In genomic region chr2:30134928-30135620, GRCm38 (mm10) we compare ENCODE assay signal across 8 mouse cellular contexts. TPM values are rescaled to one million over a fixed set of nuclear protein-coding genes. Genes with fewer than 3 reads are reported as not detected.
DNase-seq lines count a peak whose midpoint lies in the region; ATAC-seq and TF ChIP-seq lines count a peak whose summit lies in the region.

No protein-coding gene starts in this region.

- H3K4me2 ChIP-seq in heart, embryonic 13.5 days: peak overlapping the region; percentile 84
- peak overlapping the region; percentile 85 for H3K4me2 ChIP-seq in forebrain, embryonic 12.5 days
- peak overlapping the region; percentile 90 for H3K4me2 ChIP-seq in kidney, postnatal 0 days (ENCODE audit: low read length)
- H3K4me2 ChIP-seq in myocyte (ENCODE audit: low read depth): peak overlapping the region; percentile 86

- H3K9ac ChIP-seq in heart, embryonic 13.5 days: peak overlapping the region; percentile 95
- H3K9ac ChIP-seq in forebrain, embryonic 12.5 days: peak overlapping the region; percentile 74
- peak overlapping the region; percentile 80 for H3K9ac ChIP-seq in kidney, postnatal 0 days (ENCODE audit: low read depth, low read length)

- no peak overlapping the region for H3ac ChIP-seq in myocyte (ENCODE audit: control insufficient read depth, insufficient read length)

- no peak for ATAC-seq in heart, embryonic 13.5 days (ENCODE audit: extremely low read depth, insufficient number of reproducible peaks, low FRiP score, low TSS enrichment)
- ATAC-seq in forebrain, embryonic 12.5 days (ENCODE audit: low FRiP score): no peak
- no peak for ATAC-seq in kidney, postnatal 0 days (replicated peaks; ENCODE audit: low FRiP score, low read depth)

- H3K27me3 ChIP-seq in heart, embryonic 13.5 days (replicated peaks): no peaks in the 10 kb centered on the region
- no peaks in the 10 kb centered on the region for H3K27me3 ChIP-seq in forebrain, embryonic 12.5 days
- H3K27me3 ChIP-seq in kidney, postnatal 0 days (ENCODE audit: insufficient read depth, low read length): no peaks in the 10 kb centered on the region
- no peaks in the 10 kb centered on the region for H3K27me3 ChIP-seq in myocyte (ENCODE audit: control insufficient read depth, insufficient read depth, insufficient read length)

- H3K4me1 ChIP-seq in heart, embryonic 13.5 days: peaks cover 24% of the 10 kb centered on the region
- H3K4me1 ChIP-seq in forebrain, embryonic 12.5 days: peaks cover 23% of the 10 kb centered on the region
- 0 out of 2 replicates have a peak, but pooled peaks cover 12% of the 10 kb centered on the region for H3K4me1 ChIP-seq in kidney, postnatal 0 days (replicated peaks; ENCODE audit: insufficient read depth, low read length)

- TF ChIP-seq POLR2A in myocyte (IDR thresholded peaks at IDR 0.05; ENCODE audit: insufficient read length, low read depth): no peak

- DNase-seq in heart, postnatal 14 days: no peak
- peak; percentile 11 for DNase-seq in kidney, postnatal 0 days (ENCODE audit: low spot score)
- no peak for DNase-seq in natural killer cell, adult 2 months (ENCODE audit: low spot score in 2 of 2)
- DNase-seq in MN1 (ENCODE audit: low spot score): no peak
- DNase-seq in adrenal gland, postnatal 25 days: no peak

- no peaks in the 10 kb centered on the region for H3K9me3 ChIP-seq in heart, embryonic 13.5 days
- H3K9me3 ChIP-seq in forebrain, embryonic 12.5 days: no peaks in the 10 kb centered on the region
- no peaks in the 10 kb centered on the region for H3K9me3 ChIP-seq in kidney, postnatal 0 days (replicated peaks; ENCODE audit: low read length)

- H3K36me3 ChIP-seq in heart, embryonic 13.5 days: peaks cover 45% of the 10 kb centered on the region
- H3K36me3 ChIP-seq in forebrain, embryonic 12.5 days (replicated peaks): peaks cover 28% of the 10 kb centered on the region
- H3K36me3 ChIP-seq in kidney, postnatal 0 days (ENCODE audit: insufficient read depth, low read length): peaks cover 17% of the 10 kb centered on the region
- H3K36me3 ChIP-seq in myocyte (ENCODE audit: control insufficient read depth, insufficient read depth): peaks cover 10% of the 10 kb centered on the region

- intact Hi-C loops in heart, postnatal 14 days (cut with DNase I): no loop called here

- no peak for TF ChIP-seq CTCF in kidney, postnatal 0 days (IDR thresholded peaks at IDR 0.05; ENCODE audit: low read depth)

- peaks cover 12% of the 10 kb centered on the region for H3K79me2 ChIP-seq in myocyte (ENCODE audit: control insufficient read depth, insufficient read depth)

- peak overlapping the region; percentile 90 for H3K27ac ChIP-seq in heart, embryonic 13.5 days (replicated peaks)
- no peak overlapping the region for H3K27ac ChIP-seq in forebrain, embryonic 12.5 days
- H3K27ac ChIP-seq in kidney, postnatal 0 days: peak overlapping the region; percentile 90

- peak overlapping the region; percentile 91 for H3K4me3 ChIP-seq in heart, embryonic 13.5 days
- H3K4me3 ChIP-seq in forebrain, embryonic 12.5 days (replicated peaks): peak overlapping the region; percentile 77
- H3K4me3 ChIP-seq in kidney, postnatal 0 days (replicated peaks; ENCODE audit: low read depth, low read length): peak overlapping the region; percentile 92
- H3K4me3 ChIP-seq in myocyte: peak overlapping the region; percentile 95

- WGBS in heart, embryonic 13.5 days: 64% methylated on average over 10 of the region's 10 CpGs
- WGBS in forebrain, embryonic 12.5 days: 56% methylated on average over 10 of the region's 10 CpGs
- WGBS in kidney, postnatal 0 days: 54% methylated on average over 10 of the region's 10 CpGs

TF ChIP-seq in myocyte, 11 proteins besides CTCF, POLR2A, EP300 and RAD21:
- TF ChIP-seq TCF3 (IDR thresholded peaks at IDR 0.05; ENCODE audit: insufficient read length, low read depth) (no peak), CEBPB (IDR thresholded peaks at IDR 0.05; ENCODE audit: insufficient read depth, poor library complexity, severe bottlenecking) (no peak), MAX (IDR thresholded peaks at IDR 0.05; ENCODE audit: low read depth) (no peak), POLR2AphosphoS2 (IDR thresholded peaks at IDR 0.05; ENCODE audit: insufficient read length, low read depth) (no peak), USF1 (IDR thresholded peaks at IDR 0.05; ENCODE audit: low read depth) (no peak), E2F4 (IDR thresholded peaks at IDR 0.05; ENCODE audit: insufficient read depth) (no peak), REST (IDR thresholded peaks at IDR 0.05; ENCODE audit: insufficient read depth, insufficient read length) (no peak), SRF (IDR thresholded peaks at IDR 0.05; ENCODE audit: control insufficient read depth, insufficient read length, low read depth) (no peak), MYOD1 (IDR thresholded peaks at IDR 0.05; ENCODE audit: control insufficient read depth in 1 of 3, insufficient read length in 2 of 3, low read depth in 2 of 3) (no peak), TCF12 (IDR thresholded peaks at IDR 0.05; ENCODE audit: insufficient read depth, poor library complexity, severe bottlenecking) (no peak), MYOG (IDR thresholded peaks at IDR 0.05; ENCODE audit: control insufficient read depth in 1 of 3, insufficient read depth in 1 of 3, insufficient read length in 2 of 3, low read depth in 2 of 3) (no peak)

RNA-seq across cellular contexts. Expression of gene Tbc1d13, which starts 1.5 kb away (rescaled TPM):
- 5.1 and 5.5 TPM in 2 replicates for polyA plus RNA-seq in heart, embryonic 13.5 days (2015; fragmentation: Nextera tagmentation; extraction: Ambion mirVana)
- 10 to 100 TPM; 18.8 to 19.6 TPM for total RNA-seq in heart, postnatal 14 days (2021)
- polyA plus RNA-seq in forebrain, embryonic 12.5 days (2016; fragmentation: Nextera tagmentation; extraction: Ambion mirVana): 8.3 and 14.0 TPM in 2 replicates
- 6.4 and 6.6 TPM in 2 replicates for polyA plus RNA-seq in kidney, postnatal 0 days (2015; fragmentation: Nextera tagmentation; extraction: Ambion mirVana)
- 25.8 TPM for polyA plus RNA-seq in myocyte (2012; fragmentation: generic; extraction: Trizol)
- 54.0 and 71.3 TPM in 2 replicates for total RNA-seq in adrenal gland, postnatal 25 days (2021)

RNA-seq across cellular contexts. Expression of gene Zer1, which starts 10.7 kb away (rescaled TPM):
- polyA plus RNA-seq in heart, embryonic 13.5 days (2015; fragmentation: Nextera tagmentation; extraction: Ambion mirVana): 5.6 and 6.3 TPM in 2 replicates
- total RNA-seq in heart, postnatal 14 days (2021): 10 to 100 TPM; 25.1 to 27.7 TPM
- 9.2 and 9.5 TPM in 2 replicates for polyA plus RNA-seq in forebrain, embryonic 12.5 days (2016; fragmentation: Nextera tagmentation; extraction: Ambion mirVana)
- 4.4 and 4.9 TPM in 2 replicates for polyA plus RNA-seq in kidney, postnatal 0 days (2015; fragmentation: Nextera tagmentation; extraction: Ambion mirVana)
- 13.1 TPM for polyA plus RNA-seq in myocyte (2012; fragmentation: generic; extraction: Trizol)
- 40.0 and 51.7 TPM in 2 replicates for total RNA-seq in adrenal gland, postnatal 25 days (2021)

RNA-seq across cellular contexts. Expression of gene Endog, which starts 36.2 kb away (rescaled TPM):
- 30.4 and 30.6 TPM in 2 replicates for polyA plus RNA-seq in heart, embryonic 13.5 days (2015; fragmentation: Nextera tagmentation; extraction: Ambion mirVana)
- 10 to 100 TPM; 74.1 to 78.0 TPM for total RNA-seq in heart, postnatal 14 days (2021)
- polyA plus RNA-seq in forebrain, embryonic 12.5 days (2016; fragmentation: Nextera tagmentation; extraction: Ambion mirVana): 9.7 and 13.4 TPM in 2 replicates
- polyA plus RNA-seq in kidney, postnatal 0 days (2015; fragmentation: Nextera tagmentation; extraction: Ambion mirVana): 53.5 and 58.2 TPM in 2 replicates
- polyA plus RNA-seq in myocyte (2012; fragmentation: generic; extraction: Trizol): 17.6 TPM
- total RNA-seq in adrenal gland, postnatal 25 days (2021): 29.5 and 34.8 TPM in 2 replicates

RNA-seq across cellular contexts. Expression of gene Zdhhc12, which starts 41.6 kb away (rescaled TPM):
- polyA plus RNA-seq in heart, embryonic 13.5 days (2015; fragmentation: Nextera tagmentation; extraction: Ambion mirVana): 36.5 and 45.5 TPM in 2 replicates
- total RNA-seq in heart, postnatal 14 days (2021): 1 to 10 TPM; 5.2 to 5.6 TPM
- polyA plus RNA-seq in forebrain, embryonic 12.5 days (2016; fragmentation: Nextera tagmentation; extraction: Ambion mirVana): 22.9 TPM in 2 replicates
- polyA plus RNA-seq in kidney, postnatal 0 days (2015; fragmentation: Nextera tagmentation; extraction: Ambion mirVana): 31.8 and 37.0 TPM in 2 replicates
- polyA plus RNA-seq in myocyte (2012; fragmentation: generic; extraction: Trizol): 20.8 TPM
- total RNA-seq in adrenal gland, postnatal 25 days (2021): 26.0 and 27.4 TPM in 2 replicates

RNA-seq across cellular contexts. Expression of gene Spout1, which starts 43.2 kb away (rescaled TPM):
- polyA plus RNA-seq in heart, embryonic 13.5 days (2015; fragmentation: Nextera tagmentation; extraction: Ambion mirVana): 33.6 TPM in 2 replicates
- 1 to 10 TPM; 5.9 to 6.3 TPM for total RNA-seq in heart, postnatal 14 days (2021)
- polyA plus RNA-seq in forebrain, embryonic 12.5 days (2016; fragmentation: Nextera tagmentation; extraction: Ambion mirVana): 67.0 and 69.2 TPM in 2 replicates
- 41.8 and 44.7 TPM in 2 replicates for polyA plus RNA-seq in kidney, postnatal 0 days (2015; fragmentation: Nextera tagmentation; extraction: Ambion mirVana)
- 28.7 TPM for polyA plus RNA-seq in myocyte (2012; fragmentation: generic; extraction: Trizol)
- total RNA-seq in adrenal gland, postnatal 25 days (2021): 25.9 and 28.7 TPM in 2 replicates
